Mouse (Mus musculus): ENCODE data around the gene Fopnl. TPM values are rescaled to one million over a fixed set of nuclear protein-coding genes. Genes with fewer than 3 reads are reported as not detected.

Fopnl gene
- total RNA-seq, 2 experiments from 2014 or later = 39.4 to 77.0 TPM

- ATAC-seq (ENCODE audit: poor library complexity, severe bottlenecking) = no peak
These were observed 64.3 kb downstream of the Fopnl start for GRCm38 (mm10) chr16:14252877-14253276.

GRCm38 (mm10) chr16:14249913-14250312 is 67.3 kb downstream of the Fopnl start:
- ATAC-seq (ENCODE audit: poor library complexity, severe bottlenecking) = no peak

Other genes starting within 250 kb of the Fopnl start
- 41.4 and 42.3 TPM in 2 replicates for gene Nde1, start 154.1 kb downstream of the Fopnl start, total RNA-seq (2015)
- 73.0 and 88.6 TPM in 2 replicates for gene Nde1, start 154.1 kb downstream of the Fopnl start, total RNA-seq (2017)
- gene Marf1, start 154.1 kb downstream of the Fopnl start, total RNA-seq (2015) = 41.1 and 46.4 TPM in 2 replicates
- 27.9 and 34.8 TPM in 2 replicates for gene Marf1, start 154.1 kb downstream of the Fopnl start, total RNA-seq (2017)
- gene Myh11, start 26.0 kb downstream of the Fopnl start, total RNA-seq (2015) = 0.02 TPM in 1 of 2 replicates, not detected in the other
- gene Myh11, start 26.0 kb downstream of the Fopnl start, total RNA-seq (2017) = 0.04 TPM in 1 of 2 replicates, not detected in the other
- 13.3 and 18.0 TPM in 2 replicates for gene Abcc1, start 44.2 kb upstream of the Fopnl start, total RNA-seq (2015)
- gene Abcc1, start 44.2 kb upstream of the Fopnl start, total RNA-seq (2017) = 16.6 and 17.4 TPM in 2 replicates
- gene A630010A05Rik, start 244.9 kb upstream of the Fopnl start, total RNA-seq (2015) = not detected in 2 replicates
- not detected in 2 replicates for gene A630010A05Rik, start 244.9 kb upstream of the Fopnl start, total RNA-seq (2017)

Measured in megakaryocyte, adult 5-6 weeks (primary cell).